Mouse (Mus musculus): ENCODE measurements at regions not wholly inside any gene's neighbourhood (a gene's known extent, or its start where the extent isn't known, plus 50 kb on each side); places are given as distances from the start of the nearest gene placed in this dataset.

DNA sequence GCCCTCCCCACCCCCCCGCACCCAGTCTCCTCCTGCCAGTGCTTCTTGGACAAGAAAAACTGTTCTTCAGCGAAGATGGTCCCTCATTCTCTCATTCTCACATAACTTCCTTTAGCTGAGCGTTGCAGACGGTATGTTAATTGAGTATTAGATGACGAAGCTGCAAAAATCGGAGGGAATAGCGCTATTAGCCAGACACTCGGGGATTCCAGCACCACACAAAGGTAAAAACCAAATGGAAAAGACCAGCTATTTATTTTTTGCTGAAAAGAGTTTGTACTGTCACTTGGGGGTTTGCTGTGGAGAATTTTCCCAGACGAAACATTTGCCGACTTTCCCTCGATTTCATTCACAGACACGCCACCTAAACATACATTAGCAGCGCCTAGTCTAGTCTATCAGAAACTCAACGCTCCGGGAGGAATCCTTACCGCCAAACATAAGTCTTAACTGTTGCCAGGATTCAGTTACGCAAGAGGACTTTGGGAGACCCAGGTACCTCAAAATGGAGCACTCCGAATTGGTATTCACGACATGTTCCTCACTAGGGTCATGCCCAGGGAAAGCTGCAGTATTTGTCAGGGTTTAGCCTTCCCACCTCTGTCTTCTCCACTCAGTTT lies 178.4 kb upstream of the Lrig3 start:
- DNase-seq (ENCODE audit: inconsistent age in 2 of 2, low spot score in 1 of 2) = no peak

DNA sequence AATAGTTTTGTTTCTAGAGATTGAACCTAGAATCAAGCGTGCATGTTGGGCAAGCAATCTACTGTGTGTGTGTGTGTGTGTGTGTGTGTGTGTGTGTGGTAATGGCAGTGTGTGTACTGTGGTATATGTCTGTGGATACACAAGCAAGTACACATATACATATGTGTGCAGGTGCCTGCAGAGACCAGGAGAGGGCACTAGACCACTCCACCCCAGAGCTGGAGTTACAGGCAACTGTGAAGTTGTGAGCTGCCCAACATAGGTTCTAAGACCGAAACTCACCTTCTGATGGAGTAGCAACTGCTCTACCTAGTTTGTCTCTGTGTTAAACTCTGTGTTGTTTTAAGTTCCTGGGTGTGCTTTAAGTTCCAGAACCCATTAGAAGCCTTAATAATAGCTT lies 177.7 kb upstream of the Lrig3 start:
- DNase-seq (ENCODE audit: inconsistent age in 2 of 2, low spot score in 1 of 2) = no peak

DNA sequence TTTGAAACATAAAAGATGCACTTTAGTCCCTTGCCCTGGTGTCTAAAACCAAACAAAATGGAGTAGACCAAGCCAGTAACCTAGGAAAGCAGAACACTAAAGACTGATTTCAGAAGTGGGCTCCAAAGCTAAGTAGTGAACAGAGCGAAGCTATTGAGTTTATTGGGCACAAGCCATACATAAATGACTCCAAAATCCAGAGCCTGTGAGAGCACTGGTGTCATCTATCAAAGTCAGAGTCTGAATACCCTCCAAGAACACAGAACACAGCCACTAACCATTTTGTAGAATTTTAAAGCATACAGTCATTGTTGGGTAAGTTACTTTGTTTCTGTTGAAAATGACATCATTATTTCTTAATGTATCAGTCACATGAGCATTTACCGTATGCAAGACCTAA lies 175.0 kb upstream of the Lrig3 start:
- DNase-seq (ENCODE audit: inconsistent age in 2 of 2, low spot score in 1 of 2) = no peak

DNA sequence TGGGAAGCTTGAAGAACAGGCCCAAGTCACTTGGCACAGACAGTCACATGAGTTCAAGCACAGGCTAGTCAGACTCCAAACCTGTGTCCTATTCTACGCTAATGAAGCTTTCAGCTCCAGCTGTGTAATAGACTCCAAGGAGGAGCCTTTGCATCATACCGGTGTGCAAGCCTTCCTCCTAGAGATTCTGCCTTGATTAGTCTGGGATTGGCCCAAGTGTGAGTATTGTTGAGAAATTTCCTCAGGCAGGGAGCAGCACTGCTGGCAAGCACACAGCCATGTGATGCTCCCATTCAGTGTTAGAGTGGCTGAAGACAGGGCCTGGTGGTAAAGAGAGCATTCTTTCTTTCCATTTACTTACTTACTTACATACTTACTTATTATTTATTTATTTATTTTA lies 171.5 kb upstream of the Lrig3 start:
- DNase-seq (ENCODE audit: inconsistent age in 2 of 2, low spot score in 1 of 2) = no peak

DNA sequence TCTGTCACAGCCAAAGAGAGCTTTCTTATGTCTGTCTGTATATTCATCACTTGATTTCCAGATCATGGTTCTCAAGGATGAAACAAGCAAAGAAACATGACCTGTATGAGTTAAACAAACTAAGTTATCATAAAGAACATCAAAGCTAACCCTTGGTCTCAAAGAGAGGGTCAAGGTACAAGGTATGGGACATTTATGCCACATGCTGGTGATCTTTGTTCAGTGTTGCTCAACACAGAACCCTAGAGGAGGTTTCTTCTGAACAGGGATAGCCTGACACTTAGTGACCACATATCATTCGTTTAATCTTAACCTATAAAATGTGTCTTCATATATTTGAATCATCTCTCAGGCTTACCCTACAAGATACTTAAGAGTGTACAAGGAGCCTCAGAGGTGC lies 170.6 kb upstream of the Lrig3 start:
- no peak for DNase-seq (ENCODE audit: inconsistent age in 2 of 2, low spot score in 1 of 2)

DNA sequence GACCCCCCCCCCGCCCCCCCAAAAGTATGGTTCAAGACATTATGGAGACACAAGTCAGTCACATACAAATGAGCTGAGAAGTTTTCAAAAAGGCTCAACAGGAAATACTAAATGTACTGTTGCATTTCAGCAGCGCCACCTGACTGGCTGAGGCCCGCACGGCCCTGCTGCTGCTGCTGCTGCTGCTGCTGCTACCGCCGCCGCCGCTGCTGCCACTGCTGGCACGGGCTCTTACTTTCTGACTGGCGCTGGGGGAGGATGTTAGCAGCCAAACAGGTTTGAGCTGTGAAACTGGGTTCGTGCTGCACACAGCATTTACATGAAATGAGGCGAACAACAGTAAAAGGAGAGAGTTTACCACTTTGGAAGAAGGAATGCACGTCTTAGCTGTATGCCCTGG lies 167.3 kb upstream of the Lrig3 start:
- no peak for DNase-seq (ENCODE audit: inconsistent age in 2 of 2, low spot score in 1 of 2)

DNA sequence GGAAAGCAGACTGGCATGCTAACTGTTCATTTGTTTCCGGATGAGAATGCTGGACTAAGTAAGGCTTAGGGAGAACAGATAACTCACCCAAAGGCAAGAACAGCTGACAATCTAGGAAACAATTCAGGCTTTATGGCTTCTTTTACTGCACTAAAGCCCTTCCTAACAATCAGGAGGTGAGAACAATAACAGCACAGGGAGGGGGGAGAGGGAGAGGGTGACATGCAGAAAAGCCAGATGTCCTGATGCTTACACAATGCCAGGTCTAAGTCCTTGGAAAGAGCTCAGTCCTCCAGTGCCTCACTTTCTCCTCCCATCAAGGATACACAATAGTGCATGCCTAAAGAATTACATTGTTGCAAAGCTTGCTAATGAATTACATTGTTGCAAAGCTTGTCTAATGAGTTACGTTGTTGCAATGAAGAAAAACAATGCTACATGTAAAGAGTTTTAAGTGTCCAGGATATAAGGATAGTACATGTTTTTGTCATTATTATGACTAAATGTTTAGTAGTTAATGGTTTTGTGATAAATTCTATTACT lies 165.3 kb upstream of the Lrig3 start:
- DNase-seq (ENCODE audit: inconsistent age in 2 of 2, low spot score in 1 of 2) = no peak

DNA sequence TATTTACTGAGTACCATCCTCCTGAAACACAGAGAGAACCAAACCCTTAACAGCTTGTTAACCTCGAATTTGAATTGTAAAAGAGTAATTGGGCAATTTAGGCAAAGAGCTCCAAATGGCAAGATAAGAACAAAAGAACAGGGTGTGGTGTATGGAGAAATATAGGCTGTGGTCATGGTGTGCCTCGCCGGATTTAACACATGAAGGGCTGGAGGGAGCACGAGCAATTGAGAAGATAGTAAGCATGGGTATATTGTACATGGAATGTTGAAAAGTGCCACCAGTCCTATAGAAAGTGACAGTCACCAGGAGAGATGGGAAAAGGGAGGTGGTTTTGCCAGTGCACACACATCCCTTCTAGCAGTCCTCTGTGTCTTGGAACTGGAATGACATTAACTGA lies 164.5 kb upstream of the Lrig3 start:
- DNase-seq (ENCODE audit: inconsistent age in 2 of 2, low spot score in 1 of 2) = no peak

DNA sequence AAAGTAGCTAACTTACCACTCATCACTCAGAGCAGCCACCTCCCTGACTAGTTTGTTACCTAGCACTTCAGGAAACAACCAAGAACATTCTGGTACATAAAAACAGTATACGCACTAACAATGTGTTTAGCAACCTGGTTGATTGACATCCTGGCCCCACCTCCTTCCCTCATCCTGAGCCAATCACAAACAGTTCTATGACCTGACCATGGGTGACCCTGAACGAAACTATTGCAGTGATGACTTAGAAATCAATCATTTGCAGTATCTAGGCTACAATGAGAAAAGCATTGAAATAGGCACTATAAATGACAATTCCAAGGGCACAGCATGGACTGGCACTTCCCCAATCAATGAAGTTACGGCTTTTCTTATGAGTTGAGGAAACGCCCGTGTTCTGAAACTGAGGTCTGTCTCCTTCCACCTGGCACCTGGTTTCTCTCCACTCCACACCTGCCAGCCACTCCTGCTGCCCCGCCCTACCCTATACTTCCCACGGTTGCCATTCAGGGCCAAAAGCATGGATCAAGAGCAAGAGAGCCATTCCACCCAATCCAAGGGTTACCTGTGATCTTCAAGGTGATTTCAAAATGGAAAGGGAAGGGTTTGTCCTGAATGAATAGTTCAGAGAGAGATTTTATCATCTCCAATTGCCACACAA lies 162.9 kb upstream of the Lrig3 start:
- peak in 1 of 2 experiments; percentile 24 for DNase-seq (ENCODE audit: inconsistent age in 2 of 2, low spot score in 1 of 2)

DNA sequence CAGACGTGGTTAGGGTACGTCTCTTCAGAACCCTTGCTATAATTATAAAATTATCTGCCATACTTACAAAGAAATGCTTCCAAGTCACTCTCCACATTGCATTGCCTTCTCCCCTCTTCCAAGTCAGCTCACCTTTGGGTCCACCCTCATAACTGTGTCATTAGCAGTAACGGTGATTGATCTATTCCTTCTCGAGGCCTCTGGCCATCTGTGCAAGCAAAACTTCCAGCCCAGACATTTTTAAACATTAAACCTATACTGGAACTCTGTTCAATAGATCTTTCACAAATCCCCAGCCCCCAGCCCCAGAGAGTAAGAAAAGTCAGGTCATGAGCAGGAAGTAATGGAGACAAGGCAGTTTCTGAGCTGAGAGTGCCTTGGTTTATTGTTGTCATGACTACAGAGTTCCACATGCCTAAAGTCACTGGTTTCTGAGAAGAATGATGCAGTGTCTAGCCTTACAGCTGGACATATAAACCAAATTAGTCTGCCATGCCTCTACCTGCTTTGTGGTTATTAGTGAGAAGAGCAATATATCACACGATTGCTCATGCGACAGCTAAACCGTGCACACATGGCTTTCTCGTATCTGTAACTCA lies 156.1 kb upstream of the Lrig3 start:
- DNase-seq (ENCODE audit: inconsistent age in 2 of 2, low spot score in 1 of 2) = no peak

DNA sequence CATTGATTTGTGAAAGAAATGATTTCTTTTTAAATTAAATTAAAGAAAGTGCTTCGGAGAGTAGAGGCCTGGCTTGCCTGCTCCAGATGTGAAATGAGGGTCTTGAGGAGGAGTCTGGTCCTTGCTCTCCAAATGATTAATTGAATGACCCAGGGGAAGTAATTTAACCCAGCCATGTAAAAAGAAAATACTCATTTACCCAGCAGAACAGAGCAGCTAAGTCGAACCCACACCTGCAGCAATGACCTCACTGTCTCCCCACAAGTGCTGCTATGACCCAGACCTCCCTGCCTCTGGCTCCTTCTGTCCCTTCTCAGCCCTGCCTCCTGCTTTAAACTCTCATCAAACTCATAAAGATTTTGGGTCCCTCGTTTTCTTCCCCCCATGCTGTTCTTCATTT lies 155.4 kb upstream of the Lrig3 start:
- no peak for DNase-seq (ENCODE audit: inconsistent age in 2 of 2, low spot score in 1 of 2)

DNA sequence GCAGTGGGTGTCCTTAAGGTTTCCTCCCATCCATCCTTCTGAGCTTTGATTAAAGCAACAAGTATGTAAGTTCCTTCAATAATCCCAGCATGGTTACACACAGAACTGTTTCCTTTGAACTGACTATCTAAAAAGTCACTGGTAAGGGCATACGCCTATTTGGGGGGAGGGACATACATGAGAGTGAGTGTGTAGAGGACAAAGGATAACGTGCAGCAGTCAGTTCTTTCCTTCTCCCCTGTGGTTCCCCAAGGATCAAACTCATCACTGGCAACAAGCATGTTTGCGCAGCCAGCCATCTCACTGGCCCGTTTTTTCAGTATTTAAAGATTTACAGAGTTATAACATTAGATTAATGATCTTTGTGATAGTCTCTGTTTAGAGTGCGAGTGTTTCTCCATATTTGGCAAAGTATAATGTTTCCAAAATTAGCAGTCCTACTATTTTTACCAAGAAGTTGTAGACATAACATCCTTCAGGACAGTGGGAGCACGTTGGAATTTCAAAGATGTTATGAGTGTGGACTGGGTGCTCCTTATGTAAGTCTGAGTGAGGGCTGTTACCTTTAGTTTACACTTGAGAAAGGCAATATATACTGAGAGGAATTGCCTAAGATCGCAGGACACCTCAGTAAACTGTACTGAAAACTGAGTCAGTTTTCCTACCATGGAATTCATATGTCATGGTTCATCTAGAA lies 151.6 kb upstream of the Lrig3 start:
- no peak for DNase-seq (ENCODE audit: inconsistent age in 2 of 2, low spot score in 1 of 2)

DNA sequence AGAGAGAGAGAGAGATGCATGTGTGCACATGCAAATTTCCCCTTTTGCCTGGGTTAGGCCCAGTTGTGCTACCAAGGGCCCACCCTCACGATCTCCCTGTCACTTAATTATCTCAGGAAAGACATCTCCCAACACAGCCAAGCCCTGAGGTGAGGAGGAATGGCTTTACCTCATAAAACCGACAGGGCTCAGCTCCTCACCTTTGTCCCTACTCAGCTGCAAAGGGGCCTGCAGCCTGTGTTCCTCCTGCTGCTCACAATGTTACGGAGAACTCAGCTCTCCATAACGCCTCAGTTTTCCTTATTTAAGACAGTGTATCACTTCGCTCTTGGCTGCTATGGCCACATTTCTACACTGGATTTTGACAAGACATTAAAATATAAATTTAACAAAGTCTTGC lies 133.8 kb upstream of the Lrig3 start:
- no peak for DNase-seq (ENCODE audit: inconsistent age in 2 of 2, low spot score in 1 of 2)

DNA sequence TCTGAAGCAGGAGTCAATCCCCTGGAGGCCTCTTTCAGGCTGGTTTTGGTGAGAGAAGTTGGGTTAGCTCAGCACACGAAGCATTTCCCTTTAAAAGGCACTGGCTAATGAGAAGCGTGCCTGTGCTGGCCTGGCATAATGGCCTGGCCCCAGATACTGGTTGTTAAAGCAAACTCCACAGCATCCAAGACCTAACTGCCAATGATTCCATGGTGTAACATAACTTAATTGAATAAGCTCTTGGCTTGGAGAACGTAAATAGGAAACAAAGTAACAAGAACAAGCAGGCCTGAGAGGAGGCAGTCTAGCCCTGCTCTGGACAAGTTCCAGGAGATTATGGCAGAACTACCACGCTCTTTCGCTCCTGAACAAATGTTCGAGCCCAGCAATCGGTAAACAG lies 133.2 kb upstream of the Lrig3 start:
- DNase-seq (ENCODE audit: inconsistent age in 2 of 2, low spot score in 1 of 2) = no peak

DNA sequence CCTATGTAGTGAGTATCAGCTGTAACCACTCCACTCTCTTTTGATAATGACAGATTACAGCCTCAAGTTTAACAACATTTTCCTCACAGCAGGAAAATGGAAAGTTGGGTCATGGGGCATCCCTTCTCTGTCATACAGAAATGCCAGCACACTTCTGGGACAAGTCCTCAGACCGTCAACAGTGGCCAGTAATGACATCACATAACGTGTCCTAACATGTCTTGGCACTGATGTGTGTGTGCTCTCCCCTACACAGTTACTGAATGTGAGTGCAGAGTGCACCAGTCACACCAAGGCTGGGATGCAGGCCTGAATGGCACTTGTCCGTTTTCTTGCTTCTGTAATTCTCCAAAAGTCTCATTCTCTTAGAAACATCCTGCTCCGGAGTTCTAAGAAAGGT lies 132.0 kb upstream of the Lrig3 start:
- DNase-seq (ENCODE audit: inconsistent age in 2 of 2, low spot score in 1 of 2) = no peak

DNA sequence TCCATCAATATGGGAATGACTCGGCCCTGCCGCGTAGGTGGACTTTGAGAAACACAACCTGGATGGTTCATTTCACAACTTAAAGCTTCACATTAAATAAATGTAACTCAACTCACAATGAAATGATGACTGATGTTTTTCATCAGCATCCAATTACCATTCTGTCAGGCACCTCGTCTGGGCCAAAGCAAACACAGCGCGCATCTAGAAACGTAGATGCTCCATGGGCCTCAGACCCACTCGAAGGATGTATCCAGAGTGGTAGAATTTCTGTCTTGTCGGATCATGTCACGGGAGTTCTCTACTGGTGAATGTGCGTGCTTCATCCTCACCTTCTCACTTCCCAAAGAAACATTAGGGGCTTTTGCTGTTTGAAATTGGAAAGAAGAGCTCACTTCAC lies 127.0 kb upstream of the Lrig3 start:
- DNase-seq (ENCODE audit: inconsistent age in 2 of 2, low spot score in 1 of 2) = no peak

DNA sequence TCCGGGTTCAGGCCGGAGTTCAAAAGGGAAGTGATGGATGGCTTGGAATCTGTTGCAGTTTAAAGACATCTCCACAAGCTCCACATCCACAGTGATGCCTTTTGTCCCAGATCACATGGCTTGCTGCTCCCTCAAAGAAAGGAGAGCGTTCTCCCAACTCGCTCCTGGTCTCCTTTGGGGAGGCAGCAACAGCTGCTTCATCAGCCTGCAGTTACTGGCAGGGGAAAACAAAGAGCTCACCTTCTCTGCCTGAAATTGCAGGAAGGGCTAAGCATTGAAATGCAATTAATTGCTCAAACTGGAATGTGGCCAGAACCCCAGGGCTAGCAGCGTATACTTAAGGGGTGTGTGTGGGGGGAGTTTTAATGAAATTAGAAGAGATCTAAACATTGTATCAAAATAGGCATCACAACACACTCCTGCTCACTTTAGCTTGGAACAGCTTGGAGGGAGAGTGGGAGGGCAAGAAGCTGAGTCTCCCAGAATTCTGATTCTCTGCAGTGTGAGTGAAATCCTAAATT lies 126.3 kb upstream of the Lrig3 start:
- DNase-seq (ENCODE audit: inconsistent age in 2 of 2, low spot score in 1 of 2) = no peak

DNA sequence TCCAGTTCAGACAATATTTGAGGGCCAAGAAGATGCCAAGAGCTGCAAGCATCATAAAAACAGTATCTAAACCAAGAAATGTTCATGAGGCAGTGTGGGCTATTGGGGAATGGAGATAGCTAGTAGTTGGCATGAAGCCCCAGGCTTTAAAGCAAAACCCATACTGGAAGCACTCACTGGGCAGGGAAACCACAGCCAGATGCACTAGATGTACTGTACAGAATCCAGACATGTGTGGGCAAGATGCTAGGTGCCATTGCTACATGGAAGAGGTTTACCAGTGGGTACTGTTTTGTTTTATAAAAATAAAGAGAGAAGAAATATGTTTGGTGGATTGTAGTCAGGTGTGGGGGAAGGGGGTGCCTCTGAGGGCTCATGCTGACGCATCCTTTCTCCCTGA lies 125.6 kb upstream of the Lrig3 start:
- no peak for DNase-seq (ENCODE audit: inconsistent age in 2 of 2, low spot score in 1 of 2)

DNA sequence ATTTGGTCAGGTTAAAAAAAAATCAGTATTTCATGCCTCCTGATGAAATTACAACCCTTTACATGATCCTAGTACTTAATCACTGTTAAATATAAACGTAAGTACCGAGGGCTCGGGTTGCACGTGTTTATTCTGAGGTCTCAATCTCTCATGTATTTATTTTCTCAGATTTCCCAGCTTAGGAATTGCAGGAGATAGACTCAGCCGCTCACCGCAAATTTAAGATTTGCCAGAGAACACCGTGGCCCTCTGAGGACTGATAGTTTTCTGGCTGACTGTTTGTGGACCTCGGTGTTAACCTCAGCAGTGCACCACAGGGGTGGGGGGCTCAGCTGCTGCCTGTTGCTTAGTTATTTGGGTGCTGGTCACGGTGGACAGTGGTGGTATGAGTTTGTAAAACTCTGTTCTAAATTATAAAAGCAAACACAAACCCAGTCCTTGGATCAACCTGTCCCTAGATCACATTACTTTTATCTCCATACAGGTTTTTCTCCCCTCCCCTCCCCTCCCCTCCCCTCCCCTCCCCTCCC lies 121.6 kb upstream of the Lrig3 start:
- no peak for DNase-seq (ENCODE audit: inconsistent age in 2 of 2, low spot score in 1 of 2)

DNA sequence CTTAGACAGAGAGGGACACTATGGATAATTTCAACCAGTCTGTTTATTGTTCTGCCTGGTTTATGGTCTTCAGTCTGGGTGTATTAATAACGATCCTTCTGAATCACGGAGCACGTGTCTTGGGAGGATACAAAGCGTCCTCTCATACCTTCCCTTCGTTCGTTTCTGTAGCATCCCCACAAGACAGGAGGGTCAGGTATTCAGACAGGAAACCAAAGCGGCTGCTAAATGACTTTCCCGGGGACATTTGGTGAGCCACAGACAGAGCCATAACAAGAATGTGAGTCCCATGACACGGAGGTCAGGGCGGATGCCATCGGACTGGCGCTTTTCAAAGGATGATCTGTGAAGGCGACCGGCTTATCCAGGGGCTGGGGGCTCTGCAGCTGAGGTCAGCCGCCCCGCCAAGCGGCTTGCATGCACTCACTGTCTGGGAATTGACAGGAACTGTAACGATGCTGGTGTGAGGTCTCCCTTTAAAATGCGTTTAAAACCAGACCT lies 120.9 kb upstream of the Lrig3 start:
- DNase-seq (ENCODE audit: inconsistent age in 2 of 2, low spot score in 1 of 2) = no peak

DNA sequence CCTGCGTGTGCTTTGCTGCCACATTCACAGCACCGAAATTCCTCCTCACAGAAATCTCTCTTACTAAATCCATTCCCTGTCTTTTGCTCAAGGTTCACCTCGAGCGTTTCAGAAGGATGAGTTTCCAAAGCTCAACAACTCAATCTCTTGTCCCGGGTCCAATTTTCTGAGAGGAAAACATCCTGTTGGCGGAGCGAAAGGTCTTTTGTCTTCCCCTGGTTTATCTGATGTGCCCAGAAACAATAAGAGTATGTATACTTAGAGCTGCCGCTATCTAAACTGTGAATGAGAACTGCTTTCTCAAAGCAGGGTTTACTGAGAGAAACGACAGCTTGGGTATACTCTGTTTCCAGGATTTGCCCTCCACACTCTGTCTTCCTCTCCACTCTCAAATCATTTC lies 115.6 kb upstream of the Lrig3 start:
- DNase-seq (ENCODE audit: inconsistent age in 2 of 2, low spot score in 1 of 2) = no peak

Measured in adrenal gland, adult (tissue).